Mouse (Mus musculus): ENCODE measurements around the gene Npr1. TPM values are rescaled to one million over a fixed set of nuclear protein-coding genes. Genes with fewer than 3 reads are reported as not detected.

The Npr1 gene
- 16.4 and 21.6 TPM in 2 replicates for total RNA-seq (2012; rRNA removed)

DNA sequence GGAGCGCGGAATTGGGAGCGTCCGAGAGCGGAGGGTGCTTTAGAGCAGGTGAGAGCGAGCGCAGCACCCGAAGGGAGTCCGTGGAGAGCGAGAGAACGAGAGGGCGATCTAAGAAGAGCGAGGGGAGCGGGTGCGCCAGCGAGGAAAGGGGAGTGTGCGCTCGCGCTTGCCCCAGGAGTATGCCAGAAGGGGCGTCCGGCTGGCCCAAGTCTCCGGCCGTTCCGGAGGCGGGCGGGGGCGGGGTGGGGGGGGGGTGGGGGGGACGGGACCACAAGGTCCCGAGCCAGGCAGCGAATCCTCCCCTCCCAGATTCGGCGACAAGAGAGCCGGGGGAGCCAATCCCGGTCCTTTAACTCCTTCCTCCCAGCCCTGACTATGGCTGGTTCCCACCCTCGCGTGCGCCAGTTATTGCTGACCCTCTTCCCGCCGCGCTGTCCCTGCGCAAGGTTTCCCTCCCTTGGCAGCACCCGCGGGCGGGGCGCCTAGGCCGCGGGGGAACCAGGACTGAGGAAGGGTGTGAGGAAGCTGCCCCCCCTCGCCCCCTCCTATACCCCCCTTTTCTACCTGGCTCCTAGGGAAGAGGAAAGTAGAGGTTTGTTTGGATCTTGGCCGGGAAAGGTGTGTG lies at the start of gene Npr1:
Gene Npr1, minus strand, starts transcription at position 181 of the 625 bp plus-strand sequence.
- no peak for TF ChIP-seq CHD2 (IDR thresholded peaks at IDR 0.05; ENCODE audit: low read depth, low read length)
- no peaks in the 10 kb centered on the region for H3K9me3 ChIP-seq (ENCODE audit: control insufficient read depth, insufficient read depth, low read depth, low read length)
- H3K4me1 ChIP-seq (ENCODE audit: control insufficient read depth in 2 of 2, insufficient read depth in 2 of 2, low read length in 2 of 2, poor library complexity in 1 of 2) = no peaks in the 10 kb centered on the region; a peak in 1 of 4 replicates
- no peaks in the 10 kb centered on the region; the same call in 1 of the 2 replicates for H3K36me3 ChIP-seq (ENCODE audit: control insufficient read depth, insufficient read depth, low read length, poor library complexity, severe bottlenecking)
- no peak for DNase-seq (ENCODE audit: low read depth, low spot score)
- no peak within 1 kb of the TSS for H3K27ac ChIP-seq (ENCODE audit: insufficient read depth, low read depth, low read length, poor library complexity, severe bottlenecking)
- in situ Hi-C loops (cut with MboI; ENCODE audit: low sequenced_read_pairs in 2 of 2, unreplicated experiment in 2 of 2) = loop anchor here in 1 of 2 experiments (5.0 kb wide), 1 partner anchor 48 kb away; no protein-coding TSS in a partner anchor
- peak within 1 kb of the TSS; percentile 73 to 75 for H3K4me3 ChIP-seq (ENCODE audit: insufficient read depth in 1 of 2, low read depth in 1 of 2, low read length in 2 of 2, poor library complexity in 1 of 2, severe bottlenecking in 1 of 2)
- peak within 1 kb of the TSS; percentile 76 for H3K9ac ChIP-seq (ENCODE audit: insufficient read depth, low read depth, low read length, poor library complexity, severe bottlenecking)

- in situ Hi-C loops (cut with MboI; ENCODE audit: low sequenced_read_pairs in 2 of 2, unreplicated experiment in 2 of 2) = no loop called here
- no peaks in the 10 kb centered on the region for H3K9me3 ChIP-seq (ENCODE audit: control insufficient read depth, insufficient read depth, low read depth, low read length)
- peak overlapping the region; percentile 8 to 44; a peak in 1 of 4 replicates for H3K4me3 ChIP-seq (ENCODE audit: insufficient read depth in 1 of 2, low read depth in 1 of 2, low read length in 2 of 2, poor library complexity in 1 of 2, severe bottlenecking in 1 of 2)
- TF ChIP-seq ZNF384 (IDR thresholded peaks at IDR 0.05; ENCODE audit: low read depth, low read length) = no peak
- H3K4me1 ChIP-seq (ENCODE audit: control insufficient read depth in 2 of 2, insufficient read depth in 2 of 2, low read length in 2 of 2, poor library complexity in 1 of 2) = peaks cover 0 to 25% of the 10 kb centered on the region in 2 experiments; a peak in 2 of 4 replicates
- no peak overlapping the region for H3K9ac ChIP-seq (ENCODE audit: insufficient read depth, low read depth, low read length, poor library complexity, severe bottlenecking)
- H3K36me3 ChIP-seq (ENCODE audit: control insufficient read depth, insufficient read depth, low read length, poor library complexity, severe bottlenecking) = no peaks in the 10 kb centered on the region; the same call in 1 of the 2 replicates
- H3K27ac ChIP-seq (ENCODE audit: insufficient read depth, low read depth, low read length, poor library complexity, severe bottlenecking) = no peak overlapping the region; the same call in 1 of the 2 replicates
- DNase-seq (ENCODE audit: low read depth, low spot score) = no peak
Observed at GRCm38 (mm10) chr3:90515242-90515641, 49.6 kb upstream of the Npr1 start.

DNA sequence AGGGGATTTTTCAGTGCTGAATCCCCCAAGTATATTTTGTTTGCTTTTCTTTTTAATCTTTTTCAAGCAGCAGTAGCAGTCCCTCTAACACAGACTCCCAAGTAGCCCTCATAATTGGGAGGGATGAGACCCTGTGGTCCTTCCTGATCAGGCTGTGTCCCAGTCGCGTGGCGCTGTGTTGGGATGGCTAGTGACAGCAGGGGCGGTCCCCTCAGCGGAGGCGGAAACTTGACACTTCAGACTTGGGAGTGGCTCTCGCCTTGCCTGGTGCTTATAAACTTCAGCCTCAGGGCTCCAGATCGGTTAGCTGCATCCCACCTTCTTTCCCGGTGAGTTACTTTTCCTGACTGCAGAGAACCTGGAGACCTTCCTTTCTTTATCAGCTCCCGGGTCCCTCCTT lies 49.0 kb upstream of the Npr1 start:
- TF ChIP-seq CHD2 (IDR thresholded peaks at IDR 0.05; ENCODE audit: low read depth, low read length) = no peak
- no peak for TF ChIP-seq ZC3H11A (IDR thresholded peaks at IDR 0.05; ENCODE audit: borderline replicate concordance, low read depth, low read length)
- no peak for TF ChIP-seq ZNF384 (IDR thresholded peaks at IDR 0.05; ENCODE audit: low read depth, low read length)
- TF ChIP-seq HCFC1 (IDR thresholded peaks at IDR 0.05; ENCODE audit: borderline replicate concordance, insufficient read depth, low read length) = no peak
- no peak for TF ChIP-seq MAFK (IDR thresholded peaks at IDR 0.05; ENCODE audit: insufficient read depth, low read depth, low read length)
- no peaks in the 10 kb centered on the region; the same call in 1 of the 2 replicates for H3K36me3 ChIP-seq (ENCODE audit: control insufficient read depth, insufficient read depth, low read length, poor library complexity, severe bottlenecking)
- peak overlapping the region; percentile 39 to 44 for H3K4me3 ChIP-seq (ENCODE audit: insufficient read depth in 1 of 2, low read depth in 1 of 2, low read length in 2 of 2, poor library complexity in 1 of 2, severe bottlenecking in 1 of 2)
- no peak overlapping the region for H3K9ac ChIP-seq (ENCODE audit: insufficient read depth, low read depth, low read length, poor library complexity, severe bottlenecking)
- in situ Hi-C loops (cut with MboI; ENCODE audit: low sequenced_read_pairs in 2 of 2, unreplicated experiment in 2 of 2) = no loop called here
- H3K9me3 ChIP-seq (ENCODE audit: control insufficient read depth, insufficient read depth, low read depth, low read length) = no peaks in the 10 kb centered on the region
- DNase-seq (ENCODE audit: low read depth, low spot score) = no peak
- peaks cover 2 to 25% of the 10 kb centered on the region in 2 experiments; a peak in 2 of 4 replicates for H3K4me1 ChIP-seq (ENCODE audit: control insufficient read depth in 2 of 2, insufficient read depth in 2 of 2, low read length in 2 of 2, poor library complexity in 1 of 2)
- no peak overlapping the region for H3K27ac ChIP-seq (ENCODE audit: insufficient read depth, low read depth, low read length, poor library complexity, severe bottlenecking)

DNA sequence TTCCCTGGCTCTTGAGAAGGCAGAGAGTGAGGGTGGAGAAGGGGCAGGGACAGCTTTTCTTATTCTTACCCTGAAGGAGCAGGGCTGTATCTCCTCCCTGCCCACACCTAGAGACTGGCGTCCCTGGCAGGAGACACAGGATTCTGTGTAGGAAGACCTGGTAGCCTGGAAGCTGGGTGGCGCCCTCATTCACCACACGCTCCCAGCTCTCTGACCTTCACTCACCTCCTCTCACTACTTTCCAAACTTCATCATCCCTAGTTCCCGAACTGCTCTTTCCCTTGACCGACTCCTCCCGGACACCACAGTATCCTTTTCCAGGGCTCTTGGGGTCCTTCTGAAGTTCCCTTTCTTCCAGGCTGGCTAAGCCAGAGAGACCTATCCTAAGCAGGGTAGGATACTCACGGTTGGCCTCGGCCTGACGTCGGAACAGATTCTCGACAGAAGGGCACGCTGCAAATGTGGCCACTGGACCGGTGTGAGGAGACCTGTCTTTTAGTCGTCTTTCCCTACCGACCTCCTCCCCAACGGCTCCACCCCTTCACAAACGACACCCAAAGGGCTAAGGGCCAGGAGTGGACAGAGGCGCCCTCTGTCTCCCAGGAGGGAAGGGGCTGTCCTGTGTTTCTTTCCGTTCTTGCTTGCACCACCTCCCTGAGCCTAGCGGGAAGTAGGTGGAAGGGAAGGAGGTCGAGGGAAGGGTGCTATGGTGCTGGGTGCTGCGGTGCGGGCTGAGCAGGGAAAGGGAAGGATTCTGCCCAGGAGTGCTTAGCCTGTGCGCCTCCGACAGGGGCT lies 48.3 kb upstream of the Npr1 start, which contains the start of the genes S100a1 and S100a13:
Gene S100a1, minus strand, starts transcription at position 597 of the 795 bp plus-strand sequence.
Gene S100a13, plus strand, starts transcription at position 640 of the 795 bp plus-strand sequence.
- H3K27ac ChIP-seq (ENCODE audit: insufficient read depth, low read depth, low read length, poor library complexity, severe bottlenecking) = no peak within 1 kb of the TSS; the same call in 1 of the 2 replicates
- H3K36me3 ChIP-seq (ENCODE audit: control insufficient read depth, insufficient read depth, low read length, poor library complexity, severe bottlenecking) = no peaks in the 10 kb centered on the region; the same call in 1 of the 2 replicates
- no peaks in the 10 kb centered on the region for H3K9me3 ChIP-seq (ENCODE audit: control insufficient read depth, insufficient read depth, low read depth, low read length)
- TF ChIP-seq ZNF384 (IDR thresholded peaks at IDR 0.05; ENCODE audit: low read depth, low read length) (no peak), ZC3H11A (IDR thresholded peaks at IDR 0.05; ENCODE audit: borderline replicate concordance, low read depth, low read length) (no peak)
- DNase-seq (ENCODE audit: low read depth, low spot score) = no peak
- peaks cover 2 to 25% of the 10 kb centered on the region in 2 experiments; a peak in 2 of 4 replicates for H3K4me1 ChIP-seq (ENCODE audit: control insufficient read depth in 2 of 2, insufficient read depth in 2 of 2, low read length in 2 of 2, poor library complexity in 1 of 2)
- H3K4me3 ChIP-seq (ENCODE audit: insufficient read depth in 1 of 2, low read depth in 1 of 2, low read length in 2 of 2, poor library complexity in 1 of 2, severe bottlenecking in 1 of 2) = peak within 1 kb of the TSS; percentile 39 to 44
- H3K9ac ChIP-seq (ENCODE audit: insufficient read depth, low read depth, low read length, poor library complexity, severe bottlenecking) = 0 out of 2 replicates have a peak within 1 kb of the TSS, but pooled peaks have one; percentile 21
- in situ Hi-C loops (cut with MboI; ENCODE audit: low sequenced_read_pairs in 2 of 2, unreplicated experiment in 2 of 2) = no loop called here
